Mouse (Mus musculus): ENCODE data around the gene Fads1.

DNA sequence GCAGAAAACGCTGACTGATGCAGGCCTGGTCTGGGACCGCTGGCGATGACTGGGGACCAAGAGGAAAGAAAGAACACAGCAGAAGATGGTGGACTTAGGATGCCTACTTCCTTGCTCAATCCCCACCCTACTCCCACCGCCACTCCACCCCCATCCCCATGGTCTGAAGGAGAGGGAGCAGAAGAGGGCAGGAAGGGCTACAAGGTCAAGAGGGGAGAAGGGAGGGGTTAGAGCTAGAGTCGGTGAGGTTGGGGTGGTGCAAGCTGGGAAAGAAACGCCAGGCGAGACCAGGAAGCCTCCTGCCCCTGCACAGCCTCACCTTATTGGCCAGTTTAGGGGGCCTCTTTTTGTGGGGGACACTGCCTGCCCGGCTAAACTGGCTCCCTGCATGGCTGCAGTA, 33.4 kb downstream of the Fads1 start:
- TF ChIP-seq POLR2A (IDR thresholded peaks at IDR 0.05; ENCODE audit: insufficient read depth, low read depth, low read length) (no peak), CTCF (IDR thresholded peaks at IDR 0.05; ENCODE audit: insufficient read depth, low read depth, low read length) (no peak)
